Mouse (Mus musculus): Measurements from ENCODE around the gene Hus1.

GRCm38 (mm10) chr11:9056937-9057336, 45.9 kb upstream of the Hus1 start:
- no peak for TF ChIP-seq CTCF (IDR thresholded peaks at IDR 0.05; ENCODE audit: low read depth, low read length)
- TF ChIP-seq TAL1 (conservative IDR thresholded peaks at IDR 0.05; ENCODE audit: low read depth, low read length) = no peak
- TF ChIP-seq GATA2 (IDR thresholded peaks at IDR 0.05; ENCODE audit: borderline replicate concordance, low read depth, low read length) = no peak
- TF ChIP-seq GATA1 (IDR thresholded peaks at IDR 0.05; ENCODE audit: borderline replicate concordance, low read length) = no peak

Measured in G1E (cell line).